Comparison of ENCODE assay signal across 14 mouse cellular contexts in the genomic region with DNA sequence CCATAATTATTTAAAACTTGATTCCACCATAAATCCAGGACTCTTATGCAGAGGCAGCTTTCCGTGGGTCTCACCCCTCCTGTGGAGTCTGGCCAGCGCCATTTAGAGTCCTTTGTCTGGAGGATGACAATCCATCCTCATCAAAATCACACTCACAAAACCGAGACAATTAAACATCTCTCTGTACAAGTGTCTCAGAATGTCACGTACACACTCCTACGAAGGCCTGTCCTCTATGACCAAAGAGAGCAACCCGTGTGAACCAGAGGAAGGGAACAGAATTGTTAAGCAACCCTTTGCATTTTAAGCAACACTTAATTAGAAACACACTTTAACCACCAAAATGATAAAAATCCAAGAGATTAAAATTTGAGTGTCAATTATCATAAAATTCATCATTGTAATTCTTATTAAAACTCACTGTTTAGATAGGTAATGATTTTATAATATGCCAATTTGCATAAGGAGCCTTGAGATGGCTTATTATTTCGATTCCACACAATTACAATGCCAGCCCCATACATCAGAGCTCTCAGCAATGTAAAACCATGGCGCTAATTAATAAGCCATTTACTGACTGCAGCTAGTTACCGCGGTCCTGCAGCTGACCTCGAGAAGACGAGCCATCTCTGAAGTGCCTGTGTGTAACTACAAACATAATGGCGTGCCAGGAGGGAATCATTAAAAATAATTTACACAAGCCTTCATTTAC.
DNase-seq lines count a peak whose midpoint lies in the region; ATAC-seq lines count a peak whose summit lies in the region.
"Had no signal": no experiment of that assay in that cellular context is flagged by ENCODE, and none has a peak within 500 bp of the region (broad histone marks: within the 10 kb centered on the region; RNA-seq: fewer than 3 reads in every experiment).

No protein-coding gene starts in this region.

- no peaks in the 10 kb centered on the region for H3K9me3 ChIP-seq in heart, embryonic 14.5 days (ENCODE audit: control insufficient read depth, low read length)
- H3K9me3 ChIP-seq in forebrain, embryonic 13.5 days (replicated peaks), result no peaks in the 10 kb centered on the region
- no peaks in the 10 kb centered on the region for H3K9me3 ChIP-seq in hindbrain, embryonic 14.5 days (ENCODE audit: control insufficient read depth, low read length)
- no peaks in the 10 kb centered on the region for H3K9me3 ChIP-seq in midbrain, embryonic 15.5 days

- H3K9ac ChIP-seq in heart, embryonic 14.5 days (ENCODE audit: low read length), result no peak overlapping the region
- H3K9ac ChIP-seq in forebrain, embryonic 13.5 days, result no peak overlapping the region
- no peak overlapping the region for H3K9ac ChIP-seq in hindbrain, embryonic 14.5 days
- no peak overlapping the region for H3K9ac ChIP-seq in midbrain, embryonic 15.5 days

- no peak for ATAC-seq in heart, embryonic 14.5 days (ENCODE audit: insufficient number of reproducible peaks, insufficient read depth, low FRiP score, low read depth)
- peak; percentile 71; the same call in 1 of the 2 replicates for ATAC-seq in forebrain, embryonic 13.5 days
- ATAC-seq in hindbrain, embryonic 14.5 days (ENCODE audit: low FRiP score), result 0 out of 2 replicates have a peak, but pooled peaks have one; percentile 9
- ATAC-seq in midbrain, embryonic 15.5 days (replicated peaks), result peak; percentile 62
- no peak for ATAC-seq in cerebellum, adult (ENCODE audit: insufficient number of reproducible peaks, low FRiP score, low TSS enrichment)
- ATAC-seq: activated CD4-positive, CD25-positive, alpha-beta regulatory T cell, adult 4 months had no signal

- no peak overlapping the region for H3K27ac ChIP-seq in heart, embryonic 14.5 days (replicated peaks in 1 of 2; ENCODE audit: control insufficient read depth in 1 of 2, insufficient read depth in 1 of 2, low read depth in 2 of 2, low read length in 2 of 2)
- no peak overlapping the region for H3K27ac ChIP-seq in forebrain, embryonic 13.5 days
- H3K27ac ChIP-seq in hindbrain, embryonic 14.5 days, result no peak overlapping the region
- no peak overlapping the region for H3K27ac ChIP-seq in midbrain, embryonic 15.5 days

- H3K4me3 ChIP-seq in heart, embryonic 14.5 days (ENCODE audit: control insufficient read depth in 1 of 2, insufficient read depth in 1 of 2, low read depth in 1 of 2, low read length in 2 of 2), result no peak overlapping the region
- H3K4me3 ChIP-seq in forebrain, embryonic 13.5 days, result no peak overlapping the region
- no peak overlapping the region for H3K4me3 ChIP-seq in hindbrain, embryonic 14.5 days (replicated peaks; ENCODE audit: low read length)
- H3K4me3 ChIP-seq in midbrain, embryonic 15.5 days, result no peak overlapping the region

- H3K4me1 ChIP-seq in heart, embryonic 14.5 days (ENCODE audit: control insufficient read depth in 2 of 2, insufficient read depth in 2 of 2, low read length in 2 of 2), result peaks cover 3 to 9% of the 10 kb centered on the region in 2 experiments; a peak in 3 of 4 replicates
- peaks cover 38% of the 10 kb centered on the region for H3K4me1 ChIP-seq in forebrain, embryonic 13.5 days
- H3K4me1 ChIP-seq in hindbrain, embryonic 14.5 days (replicated peaks; ENCODE audit: control insufficient read depth, insufficient read depth, low read length), result peaks cover 18% of the 10 kb centered on the region
- H3K4me1 ChIP-seq in midbrain, embryonic 15.5 days, result peaks cover 33% of the 10 kb centered on the region

- no peaks in the 10 kb centered on the region for H3K36me3 ChIP-seq in heart, embryonic 14.5 days (ENCODE audit: control insufficient read depth, insufficient read depth, low read length)
- no peaks in the 10 kb centered on the region for H3K36me3 ChIP-seq in forebrain, embryonic 13.5 days (ENCODE audit: poor library complexity, severe bottlenecking)
- H3K36me3 ChIP-seq in hindbrain, embryonic 14.5 days (replicated peaks; ENCODE audit: control insufficient read depth, insufficient read depth), result no peaks in the 10 kb centered on the region
- H3K36me3 ChIP-seq in midbrain, embryonic 15.5 days (replicated peaks), result no peaks in the 10 kb centered on the region

- WGBS in heart, embryonic 14.5 days, result 53% methylated on average over 13 of the region's 13 CpGs
- 7% methylated on average over 13 of the region's 13 CpGs for WGBS in forebrain, embryonic 13.5 days
- WGBS in hindbrain, embryonic 14.5 days, result 18% methylated on average over 13 of the region's 13 CpGs
- WGBS in midbrain, embryonic 15.5 days, result 23% methylated on average over 13 of the region's 13 CpGs

- DNase-seq in heart, adult 8-10 months (ENCODE audit: low spot score), result no peak
- DNase-seq in hindbrain, embryonic 14.5 days (ENCODE audit: low spot score), result no peak
- no peak for DNase-seq in gastrocnemius, postnatal 4 days (ENCODE audit: low spot score in 2 of 2)
- no peak for DNase-seq in gastrocnemius, adult 8-10 months (ENCODE audit: low spot score in 2 of 2)
- DNase-seq: cerebellum, adult 2 months; gastrocnemius, postnatal 14 days; heart, postnatal 36 days; liver; spleen, adult 18-20 months had no signal

- H3K27me3 ChIP-seq in heart, embryonic 14.5 days (ENCODE audit: control insufficient read depth, insufficient read depth, low read length), result 0 out of 2 replicates have a peak, but pooled peaks cover 3% of the 10 kb centered on the region
- peaks cover 86% of the 10 kb centered on the region for H3K27me3 ChIP-seq in forebrain, embryonic 13.5 days
- H3K27me3 ChIP-seq in hindbrain, embryonic 14.5 days (ENCODE audit: control insufficient read depth, insufficient read depth, low read length), result peaks cover 24% of the 10 kb centered on the region; the same call in 1 of the 2 replicates
- H3K27me3 ChIP-seq in midbrain, embryonic 15.5 days (replicated peaks), result peaks cover 26% of the 10 kb centered on the region; the same call in 1 of the 2 replicates

- H3K4me2 ChIP-seq in heart, embryonic 14.5 days (ENCODE audit: low read length), result peak overlapping the region; percentile 34; the same call in 1 of the 2 replicates
- H3K4me2 ChIP-seq in forebrain, embryonic 13.5 days, result peak overlapping the region; percentile 26
- H3K4me2 ChIP-seq in hindbrain, embryonic 14.5 days (replicated peaks), result peak overlapping the region; percentile 24
- peak overlapping the region; percentile 29 for H3K4me2 ChIP-seq in midbrain, embryonic 15.5 days

Comparison
In these comparisons a context has a peak if more than half of its experiments do, and no peak if none do; other contexts are left out.
1. ATAC-seq: peak in forebrain, embryonic 13.5 days (single experiment), hindbrain, embryonic 14.5 days (single experiment) and midbrain, embryonic 15.5 days (single experiment); none in heart, embryonic 14.5 days (single experiment) and cerebellum, adult (single experiment).
2. Peak in every context shown above with its lines, with median percentiles within 50 percentile points of each other: H3K4me2 ChIP-seq.